Mouse (Mus musculus) liver, postnatal 0 days (tissue): ENCODE measurements around the gene Zfp712. TPM values are rescaled to one million over a fixed set of nuclear protein-coding genes. Genes with fewer than 3 reads are reported as not detected.

Experiments
- ATAC-seq: fragments of 200-750 bp; cut with Nextera tagmentation; 2 replicates; pipeline ENCODE4 v1.8.0; 2017; ENCODE audit warnings: mild to moderate bottlenecking, moderate library complexity
- DNase-seq: peaks from one replicate; pipeline ENCODE4 v3.0.0-alpha.2; 2016
- H3K27ac ChIP-seq: fragments of 300-500 bp; sonication (generic); 2 replicates; pipeline ENCODE4 v1.5.1; 2014; ENCODE audit warnings: antibody characterized with exemption, moderate library complexity, mild to moderate bottlenecking, low read depth
- H3K27me3 ChIP-seq: fragments of 300-500 bp; sonication (generic); 2 replicates; pipeline ENCODE4 v1.6.1; 2014; ENCODE audit warnings: low read length, control low read depth, mixed read lengths; ENCODE audit not compliant: insufficient read depth
- H3K36me3 ChIP-seq: fragments of 300-500 bp; sonication (generic); replicated peaks from 2 replicates; pipeline ENCODE4 v1.6.1; 2014; ENCODE audit warnings: mild to moderate bottlenecking, control low read depth, low read length, moderate library complexity, mixed read lengths; ENCODE audit not compliant: insufficient read depth
- H3K4me1 ChIP-seq: fragments of 300-500 bp; sonication (generic); 2 replicates; pipeline ENCODE4 v1.6.1; 2014; ENCODE audit warnings: antibody characterized with exemption, mild to moderate bottlenecking, control low read depth; ENCODE audit not compliant: insufficient read depth
- H3K4me2 ChIP-seq: fragments of 300-500 bp; sonication (generic); 2 replicates; pipeline ENCODE4 v1.6.1; 2014; ENCODE audit warnings: low read depth, mild to moderate bottlenecking, low read length, moderate library complexity, mixed read lengths
- H3K4me3 ChIP-seq: fragments of 300-500 bp; sonication (generic); 2 replicates; pipeline ENCODE4 v1.5.1; 2014; ENCODE audit warnings: low read depth, low read length
- H3K9ac ChIP-seq: fragments of 300-500 bp; sonication (generic); replicated peaks from 2 replicates; pipeline ENCODE4 v1.6.1; 2014; ENCODE audit warnings: mild to moderate bottlenecking, moderate library complexity
- H3K9me3 ChIP-seq: fragments of 300-500 bp; sonication (generic); 2 replicates; pipeline ENCODE4 v1.6.1; 2016; ENCODE audit warnings: mild to moderate bottlenecking, control low read depth, low read length, mixed read lengths
- CTCF ChIP-seq: sonication (generic); IDR thresholded peaks from 2 replicates; pipeline ENCODE4 v1.5.1; 2016; ENCODE audit warnings: antibody characterized with exemption, low read depth
- EP300 ChIP-seq: IDR thresholded peaks from 2 replicates; pipeline ENCODE4 v1.6.1; 2016; ENCODE audit warnings: antibody characterized with exemption, low read depth, mild to moderate bottlenecking
- WGBS: fragments of 180-500 bp; shearing (Covaris S2); extraction: QIAGEN DNeasy Blood & Tissue Kit; methylation state at CpG from one replicate; pipeline ENCODE4 v1.1.7; 2014; ENCODE audit not compliant: insufficient replicate concordance; 5-methylcytosine and 5-hydroxymethylcytosine counted together
- polyA plus RNA-seq: library from polyadenylated mRNA; unstranded; fragments of >200 nt; fragmentation: Nextera tagmentation; extraction: Ambion mirVana; gene quantifications from 2 replicates; pipeline ENCODE4 v1.2.1, GENCODE M21; 2015

Zfp712 gene
- polyA plus RNA-seq, 1 experiment from 2014 or later, result 0.59 TPM

DNA sequence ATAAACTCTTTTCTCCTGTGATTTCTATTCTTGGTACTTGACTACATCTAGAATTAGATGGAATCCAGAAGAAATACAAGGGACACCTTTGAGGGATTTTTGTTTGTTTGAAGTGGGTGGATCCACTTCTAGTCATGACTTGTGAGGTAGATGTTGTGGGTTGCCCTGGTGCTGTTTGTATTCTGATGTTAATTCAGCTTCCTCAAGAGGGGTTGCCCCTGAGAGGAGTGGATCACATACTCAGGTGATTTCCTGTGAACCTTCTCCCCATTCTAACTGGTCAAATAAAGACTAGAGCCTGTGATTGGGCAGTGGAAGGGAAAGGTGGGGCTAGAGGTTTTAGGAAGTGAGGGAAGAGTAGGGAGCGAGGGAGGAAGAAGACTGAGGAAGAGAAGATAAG is 21.0 kb upstream of the Zfp712 start:
- Histone ChIP-seq H3K4me1 (peaks cover 8% of the 10 kb centered on the region), H3K4me3 (peak overlapping the region; percentile 68; the same call in 1 of the 2 replicates), H3K27me3 (no peaks in the 10 kb centered on the region), H3K9me3 (no peaks in the 10 kb centered on the region), H3K4me2 (peak overlapping the region; percentile 76), H3K9ac (peak overlapping the region; percentile 67; the same call in 1 of the 2 replicates), H3K27ac (peak overlapping the region; percentile 85), H3K36me3 (no peaks in the 10 kb centered on the region)
- TF ChIP-seq EP300 (no peak), CTCF (no peak)
- DNase-seq (no peak), ATAC-seq (no peak)
- WGBS, result 50% methylated on average over 1 of the region's 1 CpGs

GRCm38 (mm10) chr13:67081142-67081713 is 20.3 kb upstream of the Zfp712 start:
- peaks cover 8% of the 10 kb centered on the region for H3K4me1 ChIP-seq
- peak overlapping the region; percentile 76 for H3K4me2 ChIP-seq
- H3K27me3 ChIP-seq, result no peaks in the 10 kb centered on the region
- H3K4me3 ChIP-seq, result peak overlapping the region; percentile 68
- ATAC-seq (peak; percentile 100), DNase-seq (peak; percentile 86)
- TF ChIP-seq EP300 (no peak), CTCF (no peak)
- peak overlapping the region; percentile 67 for H3K9ac ChIP-seq
- under 1% methylated on average over 24 of the region's 24 CpGs for WGBS
- no peaks in the 10 kb centered on the region for H3K9me3 ChIP-seq
- no peaks in the 10 kb centered on the region for H3K36me3 ChIP-seq
- H3K27ac ChIP-seq, result peak overlapping the region; percentile 85

GRCm38 (mm10) chr13:67077244-67077643 is 16.3 kb upstream of the Zfp712 start:
- no peak for TF ChIP-seq EP300
- Histone ChIP-seq H3K4me3 (no peak overlapping the region), H3K4me1 (peaks cover 7% of the 10 kb centered on the region), H3K4me2 (no peak overlapping the region), H3K27ac (no peak overlapping the region), H3K9ac (no peak overlapping the region), H3K36me3 (peaks cover 12% of the 10 kb centered on the region; the same call in 1 of the 2 replicates), H3K27me3 (no peaks in the 10 kb centered on the region), H3K9me3 (0 out of 2 replicates have a peak, but pooled peaks cover 2% of the 10 kb centered on the region)
- WGBS, result 90% methylated on average over 2 of the region's 2 CpGs
- no peak for DNase-seq
- no peak for ATAC-seq

- ATAC-seq, result no peak
- no peak for TF ChIP-seq EP300
- TF ChIP-seq CTCF, result no peak
- Histone ChIP-seq H3K9ac (no peak overlapping the region), H3K27me3 (no peaks in the 10 kb centered on the region), H3K27ac (no peak overlapping the region), H3K4me1 (no peaks in the 10 kb centered on the region), H3K9me3 (peaks cover 17% of the 10 kb centered on the region), H3K36me3 (peaks cover 17% of the 10 kb centered on the region), H3K4me3 (no peak overlapping the region), H3K4me2 (no peak overlapping the region)
- WGBS, result 87% methylated on average over 2 of the region's 2 CpGs
- DNase-seq, result no peak
These were observed 11.8 kb upstream of the Zfp712 start for GRCm38 (mm10) chr13:67072786-67073185.

GRCm38 (mm10) chr13:67065386-67065785 is 4.4 kb upstream of the Zfp712 start:
- TF ChIP-seq CTCF, result no peak
- TF ChIP-seq EP300, result no peak
- Histone ChIP-seq H3K27ac (no peak overlapping the region), H3K27me3 (no peaks in the 10 kb centered on the region), H3K36me3 (peaks cover 4% of the 10 kb centered on the region), H3K9ac (no peak overlapping the region), H3K4me3 (no peak overlapping the region), H3K4me2 (no peak overlapping the region), H3K9me3 (peaks cover 10% of the 10 kb centered on the region), H3K4me1 (peaks cover under 1% of the 10 kb centered on the region; the same call in 1 of the 2 replicates)
- ATAC-seq (no peak), DNase-seq (no peak)
- WGBS, result 84% methylated on average over 8 of the region's 8 CpGs

GRCm38 (mm10) chr13:67062427-67062826 is 1.5 kb upstream of the Zfp712 start:
- Histone ChIP-seq H3K4me2 (no peak overlapping the region), H3K4me3 (no peak overlapping the region), H3K9me3 (no peaks in the 10 kb centered on the region), H3K4me1 (peaks cover 5% of the 10 kb centered on the region; the same call in 1 of the 2 replicates), H3K9ac (no peak overlapping the region), H3K27ac (no peak overlapping the region), H3K27me3 (no peaks in the 10 kb centered on the region), H3K36me3 (no peaks in the 10 kb centered on the region)
- WGBS, result 62% methylated on average over 7 of the region's 7 CpGs
- ATAC-seq (no peak), DNase-seq (no peak)
- TF ChIP-seq CTCF, result no peak
- no peak for TF ChIP-seq EP300
